Mouse (Mus musculus) liver, adult 2 months (tissue): ENCODE data around the gene Barx2.

Source experiments
- CTCF ChIP-seq: fragments of 200-500 bp; IDR thresholded peaks from 2 replicates; pipeline ENCODE4 v1.5.1; 2011; ENCODE audit warnings: low read depth, low read length, control low read depth
- POLR2A ChIP-seq: fragments of 200-500 bp; IDR thresholded peaks from 2 replicates; pipeline ENCODE4 v1.6.1; 2011; ENCODE audit warnings: low read length, control low read depth; ENCODE audit not compliant: insufficient read depth; ENCODE audit errors: extremely low read depth

DNA sequence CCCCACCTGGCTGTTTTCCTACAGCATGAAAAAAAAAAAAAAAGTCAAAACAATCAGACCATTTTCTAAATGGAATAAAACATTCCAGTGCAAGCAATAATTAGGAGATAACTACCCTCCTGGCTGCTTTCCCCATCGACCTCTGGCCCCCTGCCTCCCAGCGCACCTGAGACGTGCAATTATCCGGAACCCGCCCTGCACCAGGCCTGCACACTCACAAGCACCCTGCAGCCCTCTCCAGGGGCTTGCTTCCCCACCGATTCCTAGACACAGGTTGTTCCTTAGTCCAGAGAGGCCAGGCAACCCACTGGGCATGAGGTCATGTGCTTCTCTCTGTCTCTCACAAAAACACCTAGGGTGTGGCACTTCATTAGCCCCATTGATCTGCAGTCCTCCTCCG, 63.9 kb downstream of the Barx2 start:
- no peak for TF ChIP-seq POLR2A
- no peak for TF ChIP-seq CTCF
